Mouse (Mus musculus) gastrocnemius, postnatal 25 days (tissue): ENCODE measurements at regions not wholly inside any gene's neighbourhood (a gene's known extent, or its start where the extent isn't known, plus 50 kb on each side); places are given as distances from the start of the nearest gene placed in this dataset.

Source experiments
- DNase-seq: peaks from one replicate; pipeline ENCODE4 v3.0.0; 2022

GRCm38 (mm10) chr8:103809140-103809539 lies 292.3 kb upstream of the Cdh5 start:
- no peak for DNase-seq

DNA sequence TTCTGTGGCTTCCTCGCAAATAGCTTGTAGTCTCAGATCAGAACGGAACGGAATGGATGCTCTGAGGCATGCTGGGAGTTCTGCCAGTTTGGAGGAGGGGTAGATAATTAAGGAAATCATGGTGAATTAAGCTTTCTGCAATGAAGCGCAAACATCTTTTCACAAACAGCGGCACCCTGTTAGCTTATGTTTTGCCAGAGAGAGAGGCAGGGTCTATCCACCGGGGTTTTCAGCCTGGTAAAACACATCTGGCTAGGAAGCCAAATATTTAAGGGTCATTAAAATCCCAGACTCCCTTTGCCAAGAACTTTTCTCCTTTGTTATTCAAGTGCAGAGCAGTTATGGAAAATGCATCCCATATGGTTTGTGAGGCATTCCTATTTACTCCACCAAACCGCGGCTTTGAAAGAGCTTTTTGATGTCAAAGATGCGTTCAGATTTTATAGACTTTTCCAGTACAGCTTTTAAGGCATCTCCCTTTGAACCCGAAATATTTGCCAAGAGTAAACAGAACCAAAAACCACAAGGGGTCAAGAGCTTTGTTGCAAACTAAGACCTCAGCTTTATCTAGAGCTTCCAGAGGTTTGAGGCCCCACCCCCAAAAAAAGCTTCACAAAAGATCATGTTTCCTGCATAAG lies 287.4 kb upstream of the Cdh5 start:
- DNase-seq, result no peak

GRCm38 (mm10) chr8:103816101-103816894 lies 285.1 kb upstream of the Cdh5 start:
- DNase-seq, result no peak

DNA sequence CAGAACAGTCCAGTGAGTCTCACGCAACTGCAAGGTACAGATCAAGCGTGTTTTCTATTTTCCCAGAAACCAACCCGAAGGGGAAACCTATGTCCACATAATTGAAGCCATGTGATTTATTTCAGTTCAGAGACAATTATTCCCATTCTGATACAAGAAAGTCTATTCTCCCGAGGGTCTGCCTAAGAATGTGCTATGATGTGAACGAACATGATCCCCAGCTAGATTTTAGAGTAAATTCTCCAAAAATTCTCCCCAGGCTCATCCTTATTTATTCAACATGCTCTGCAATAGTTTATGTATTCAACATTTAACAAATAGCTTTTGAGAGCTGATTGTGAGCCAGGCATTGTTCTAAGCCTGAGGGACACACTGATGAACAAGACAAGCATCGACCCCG lies 277.9 kb upstream of the Cdh5 start:
- DNase-seq, result no peak

DNA sequence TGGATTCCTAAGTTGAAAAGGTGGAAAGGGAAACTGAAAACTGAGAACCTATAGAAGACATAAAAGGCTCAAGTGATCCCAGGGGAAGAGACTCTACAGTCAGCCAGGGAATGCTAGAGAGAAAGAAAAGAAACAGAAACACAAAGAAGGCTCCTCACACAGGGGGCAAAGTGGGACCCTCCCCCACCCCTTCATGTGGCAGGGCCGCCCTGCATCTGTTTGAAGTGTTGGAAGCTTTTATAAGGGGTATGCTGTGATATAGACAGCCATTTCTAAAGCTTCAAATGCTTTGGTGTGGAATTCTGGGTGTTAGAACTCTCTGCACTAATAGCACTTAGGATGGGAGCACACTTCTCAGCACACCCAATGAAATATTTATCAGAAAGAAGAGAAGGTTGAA lies 276.7 kb upstream of the Cdh5 start:
- no peak for DNase-seq

GRCm38 (mm10) chr8:103825289-103825688 lies 276.1 kb upstream of the Cdh5 start:
- DNase-seq, result peak; percentile 76

GRCm38 (mm10) chr8:103830416-103830815 lies 271.0 kb upstream of the Cdh5 start:
- no peak for DNase-seq

- DNase-seq, result no peak
Measured at GRCm38 (mm10) chr8:103839990-103840389, 261.4 kb upstream of the Cdh5 start.

DNA sequence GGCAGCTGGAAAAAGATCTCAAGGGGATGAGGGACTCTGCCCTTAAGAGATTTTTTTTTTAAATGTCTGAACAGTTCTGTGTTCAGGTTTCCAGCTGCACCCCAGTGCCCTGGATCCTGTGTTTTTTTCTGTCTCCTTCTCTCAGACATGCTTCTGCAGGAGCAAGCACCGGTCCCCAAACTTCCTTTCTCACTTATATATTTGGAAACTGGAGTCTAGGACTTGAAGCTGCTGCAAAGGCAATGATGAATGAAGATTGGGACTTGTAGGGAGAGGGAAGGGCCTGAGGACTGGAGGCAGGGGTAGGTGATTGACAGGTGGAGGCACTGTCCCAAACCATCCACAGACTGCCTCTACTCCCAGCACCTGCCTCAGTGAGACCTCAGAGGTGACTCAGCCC lies 255.5 kb upstream of the Cdh5 start:
- no peak for DNase-seq

DNA sequence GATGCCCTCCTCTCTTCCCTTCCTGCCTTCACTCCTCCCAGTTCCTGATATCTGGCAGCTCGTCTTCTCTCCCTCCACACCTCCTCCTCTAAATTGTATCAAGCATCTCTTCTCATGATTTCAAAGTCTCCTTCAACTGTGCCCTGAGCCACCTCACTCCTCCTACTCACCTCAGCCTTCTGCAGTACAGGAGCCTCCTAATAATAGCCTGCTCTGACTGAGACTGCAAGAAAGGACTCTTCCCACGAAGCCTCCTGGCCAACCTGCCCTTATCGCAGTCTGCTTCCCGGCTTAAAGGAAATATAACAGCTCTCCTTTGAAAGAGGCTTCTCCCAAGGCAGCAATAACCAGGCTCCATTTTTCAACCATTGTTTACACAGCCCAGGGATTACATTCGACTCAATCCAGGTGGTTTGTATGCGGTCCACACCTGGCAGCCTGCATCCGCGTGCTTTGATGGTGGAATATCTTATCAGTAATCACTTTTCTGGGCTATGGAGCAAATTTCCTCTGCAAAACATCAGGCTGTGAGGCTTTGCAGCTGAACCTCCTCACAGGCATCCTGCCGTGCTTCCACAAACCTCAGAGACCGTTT lies 254.9 kb upstream of the Cdh5 start:
- DNase-seq, result no peak

DNA sequence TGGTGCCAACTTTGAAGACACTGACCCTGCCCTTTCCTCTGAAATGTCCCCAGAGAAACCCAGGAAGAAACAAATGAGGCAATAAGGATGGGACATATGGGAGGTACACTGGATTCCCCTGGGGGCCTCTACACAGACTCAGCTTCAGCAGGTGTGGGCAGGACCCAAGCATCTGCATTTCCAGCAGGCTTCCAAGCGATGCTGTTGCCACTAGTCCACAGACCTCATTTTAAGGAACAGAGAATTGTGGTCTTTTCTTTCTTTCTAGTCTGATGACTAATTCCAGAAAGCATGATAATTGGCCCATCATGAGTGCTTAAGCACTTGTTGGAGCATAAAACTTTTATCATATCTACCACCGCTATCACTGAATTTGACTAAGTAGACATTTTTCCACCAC lies 251.6 kb upstream of the Cdh5 start:
- DNase-seq, result no peak

DNA sequence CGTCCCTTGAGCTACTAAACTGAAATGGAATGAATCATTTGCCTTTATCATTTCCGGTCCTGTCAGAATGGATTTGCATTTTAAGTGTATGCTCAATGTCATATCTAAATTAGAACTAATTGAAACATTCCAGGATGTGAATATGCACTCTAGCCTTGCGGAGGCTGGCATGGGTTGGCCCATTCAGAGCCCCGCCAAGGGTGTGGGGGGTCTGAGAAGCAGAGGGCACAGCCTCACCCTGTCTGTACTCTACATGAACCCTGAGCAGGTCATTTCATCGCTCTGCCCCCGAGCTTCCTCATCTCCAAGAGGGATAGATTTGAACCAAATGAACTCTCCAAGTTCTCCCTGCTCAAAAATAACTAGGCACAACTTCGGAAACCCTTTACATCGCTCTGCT lies 250.1 kb upstream of the Cdh5 start:
- DNase-seq, result no peak

DNA sequence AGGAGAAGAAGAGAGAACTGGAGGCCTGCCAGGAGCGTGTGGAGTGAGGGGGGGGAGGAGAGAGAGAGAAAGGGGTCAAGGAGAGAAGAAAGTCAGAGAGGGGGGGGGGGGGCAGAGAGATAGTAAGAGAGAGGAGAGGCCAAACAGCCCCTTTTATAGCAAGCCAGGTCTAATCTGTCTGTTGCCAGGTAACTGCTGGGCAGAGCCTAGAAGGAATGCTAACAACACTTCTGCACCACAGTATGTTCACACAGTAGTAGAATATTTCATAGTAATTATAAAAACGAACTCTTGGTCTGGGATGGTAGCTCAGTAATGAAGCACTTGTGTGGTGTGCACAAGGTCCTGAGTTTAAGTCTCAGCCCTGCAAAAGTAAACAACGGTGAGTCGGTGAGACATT lies 248.4 kb upstream of the Cdh5 start:
- DNase-seq, result no peak

DNA sequence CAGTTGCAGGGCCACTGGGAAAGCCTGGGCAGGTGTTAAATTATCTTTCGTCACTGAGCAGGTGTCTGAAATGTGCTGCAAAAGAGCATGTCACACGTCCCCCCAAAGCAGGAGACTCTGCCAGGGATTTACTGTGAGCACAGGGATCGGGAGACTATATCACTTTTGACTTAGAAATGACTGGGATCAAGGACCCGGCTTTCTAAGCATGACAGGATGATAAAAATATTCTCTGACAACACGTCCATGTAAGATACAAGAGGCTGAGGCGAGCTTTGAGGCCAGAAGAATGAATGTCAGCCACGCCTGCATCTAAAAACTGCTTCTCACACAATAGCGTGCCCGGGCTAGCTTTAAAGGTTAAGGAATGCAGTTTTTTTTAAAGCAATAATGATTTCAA lies 246.1 kb upstream of the Cdh5 start:
- DNase-seq, result no peak

DNA sequence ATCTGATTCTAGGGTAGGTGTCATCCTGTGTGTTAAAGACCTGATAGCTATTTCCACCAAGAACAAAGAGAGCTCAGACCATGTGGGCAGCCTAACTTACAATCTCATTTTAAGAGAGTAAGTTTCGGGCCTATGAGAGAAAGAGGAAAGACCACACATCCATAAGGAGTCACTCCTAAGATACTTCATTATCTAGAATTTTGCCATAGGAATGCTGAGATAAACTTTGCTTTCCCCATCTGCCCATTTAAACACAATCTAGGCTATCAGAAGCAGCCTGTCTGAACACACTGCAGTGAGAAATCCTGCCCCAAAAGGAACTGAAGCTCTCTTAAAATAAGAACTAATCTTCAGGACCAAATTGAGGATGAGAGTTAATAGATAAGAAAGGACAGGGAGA lies 242.3 kb upstream of the Cdh5 start:
- no peak for DNase-seq

GRCm38 (mm10) chr8:103873598-103874502 lies 227.6 kb upstream of the Cdh5 start:
- no peak for DNase-seq

DNA sequence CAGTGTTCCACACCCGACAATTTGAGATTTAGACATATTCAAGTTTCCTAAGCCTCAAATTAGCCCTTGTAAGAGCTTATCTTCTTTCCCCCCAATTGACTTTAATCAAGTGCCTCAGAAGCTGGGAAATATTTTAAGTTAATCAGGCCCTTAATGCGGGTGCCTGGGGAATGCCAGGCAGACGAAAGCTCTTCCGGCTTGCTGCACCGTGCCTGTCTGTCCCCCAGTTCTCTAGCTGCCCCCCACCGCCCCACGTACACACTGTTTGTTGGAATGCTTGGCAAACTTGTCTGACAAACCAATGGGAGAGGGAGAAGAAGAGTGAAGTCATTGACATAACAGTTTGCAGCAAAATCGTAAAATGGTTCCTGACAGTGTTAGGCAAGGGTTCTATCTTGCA lies 226.9 kb upstream of the Cdh5 start:
- DNase-seq, result no peak

DNA sequence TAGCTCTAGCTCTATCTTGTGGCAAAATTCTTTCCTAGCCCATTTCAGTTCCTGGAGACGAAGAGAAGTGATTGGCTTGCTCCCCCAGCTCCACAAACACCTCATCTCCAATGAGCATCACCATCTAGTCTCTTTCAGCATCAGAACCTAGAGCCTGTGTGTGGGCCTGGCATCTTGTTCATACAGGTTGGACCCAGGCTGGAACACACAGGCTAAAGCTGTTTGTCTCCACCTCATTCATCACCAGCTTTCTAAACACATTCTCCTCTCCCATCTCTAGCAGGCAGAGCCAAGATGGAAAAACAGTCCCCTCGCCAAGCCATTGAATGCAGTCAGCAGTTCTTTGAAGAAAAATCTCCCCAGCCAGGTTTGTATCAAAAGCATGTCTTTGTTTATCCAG lies 221.9 kb upstream of the Cdh5 start:
- no peak for DNase-seq

DNA sequence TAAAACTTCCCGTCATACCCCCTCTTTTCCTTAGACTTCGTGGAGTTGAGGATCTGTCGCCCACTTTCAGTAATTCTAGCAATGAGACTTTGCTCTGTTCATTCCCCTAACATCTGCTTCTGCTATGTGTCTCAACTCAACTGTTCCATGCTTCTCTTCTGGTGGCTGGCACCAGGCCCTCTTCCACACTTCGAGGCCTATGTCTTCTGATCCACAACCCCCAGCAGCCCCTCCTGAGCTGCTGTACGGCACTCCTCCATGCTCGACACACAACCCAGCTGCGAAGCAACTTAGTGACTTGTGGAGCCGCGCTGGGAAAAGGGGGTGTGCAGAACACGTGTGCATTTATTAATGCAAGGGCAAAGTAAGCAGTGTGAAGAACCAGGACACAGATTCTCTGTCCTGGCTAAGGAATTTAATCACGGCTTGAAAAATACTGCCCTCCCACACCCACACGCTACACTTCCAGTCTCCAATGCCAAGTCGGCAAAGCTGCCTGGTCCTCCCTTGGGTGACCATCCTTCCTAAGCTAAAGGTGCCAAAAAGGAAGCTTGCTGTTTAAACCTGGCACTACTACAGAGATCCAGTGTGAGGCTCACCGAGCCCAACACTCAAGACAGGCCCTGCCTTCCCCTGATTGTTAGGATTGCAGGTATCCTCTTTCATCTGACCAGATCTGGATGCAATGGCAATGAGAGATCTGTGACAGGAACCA lies 220.8 kb upstream of the Cdh5 start:
- DNase-seq, result no peak

- DNase-seq, result peak; percentile 20
Measured at GRCm38 (mm10) chr8:103881146-103881486, 220.3 kb upstream of the Cdh5 start.

- no peak for DNase-seq
Measured at GRCm38 (mm10) chr8:103884873-103885780, 216.3 kb upstream of the Cdh5 start.
